Mouse (Mus musculus) neural tube, embryonic 14.5 days (tissue): ENCODE results near the gene Mia. TPM values are rescaled to one million over a fixed set of nuclear protein-coding genes. Genes with fewer than 3 reads are reported as not detected.
A peak's percentile ranks its signal among the peaks of the same experiment; 100 is the strongest.

ENCODE experiments used
- ATAC-seq: fragments of 200-750 bp; cut with Nextera tagmentation; 2 replicates; pipeline ENCODE4 v1.8.0; 2017; ENCODE audit warnings: low read depth, mild to moderate bottlenecking, moderate TSS enrichment, moderate library complexity
- H3K27ac ChIP-seq: fragments of 300-500 bp; sonication (generic); 2 replicates; pipeline ENCODE4 v1.5.1; 2014; ENCODE audit warnings: low read depth, mild to moderate bottlenecking, control low read depth, low read length, moderate library complexity, mixed read lengths
- H3K27me3 ChIP-seq: fragments of 300-500 bp; sonication (generic); 2 replicates; pipeline ENCODE4 v1.6.1; 2014; ENCODE audit warnings: low read length; ENCODE audit not compliant: control insufficient read depth, insufficient read depth
- H3K36me3 ChIP-seq: fragments of 300-500 bp; sonication (generic); 2 replicates; pipeline ENCODE4 v1.6.1; 2014; ENCODE audit warnings: low read length, mixed read lengths; ENCODE audit not compliant: control insufficient read depth, insufficient read depth
- H3K4me1 ChIP-seq: fragments of 300-500 bp; sonication (generic); 2 replicates; pipeline ENCODE4 v1.6.1; 2014; ENCODE audit warnings: low read length; ENCODE audit not compliant: control insufficient read depth, insufficient read depth
- H3K4me2 ChIP-seq: fragments of 300-500 bp; sonication (generic); 2 replicates; pipeline ENCODE4 v1.6.1; 2014; ENCODE audit warnings: mild to moderate bottlenecking, low read depth, low read length, control low read depth
- H3K4me3 ChIP-seq: fragments of 300-500 bp; sonication (generic); 2 replicates; pipeline ENCODE4 v1.5.1; 2014; ENCODE audit warnings: low read depth, low read length, control low read depth, mixed read lengths
- H3K9ac ChIP-seq: fragments of 300-500 bp; sonication (generic); replicated peaks from 2 replicates; pipeline ENCODE4 v1.6.1; 2014; ENCODE audit warnings: low read depth, mild to moderate bottlenecking, control low read depth, low read length, mixed read lengths
- H3K9me3 ChIP-seq: fragments of 300-500 bp; sonication (generic); 2 replicates; pipeline ENCODE4 v1.6.1; 2016; ENCODE audit warnings: low read length; ENCODE audit not compliant: control insufficient read depth
- WGBS: fragments of 180-500 bp; shearing (Covaris S2); extraction: QIAGEN DNeasy Blood & Tissue Kit; methylation state at CpG from one replicate; pipeline ENCODE4 v1.1.7; 2014; 5-methylcytosine and 5-hydroxymethylcytosine counted together
- polyA plus RNA-seq: library from polyadenylated mRNA; unstranded; fragments of >200 nt; fragmentation: Nextera tagmentation; extraction: Ambion mirVana; gene quantifications from 2 replicates; pipeline ENCODE4 v1.2.1, GENCODE M21; 2014

Mia gene
- polyA plus RNA-seq, 1 experiment from 2014 or later: 24.4 TPM

DNA sequence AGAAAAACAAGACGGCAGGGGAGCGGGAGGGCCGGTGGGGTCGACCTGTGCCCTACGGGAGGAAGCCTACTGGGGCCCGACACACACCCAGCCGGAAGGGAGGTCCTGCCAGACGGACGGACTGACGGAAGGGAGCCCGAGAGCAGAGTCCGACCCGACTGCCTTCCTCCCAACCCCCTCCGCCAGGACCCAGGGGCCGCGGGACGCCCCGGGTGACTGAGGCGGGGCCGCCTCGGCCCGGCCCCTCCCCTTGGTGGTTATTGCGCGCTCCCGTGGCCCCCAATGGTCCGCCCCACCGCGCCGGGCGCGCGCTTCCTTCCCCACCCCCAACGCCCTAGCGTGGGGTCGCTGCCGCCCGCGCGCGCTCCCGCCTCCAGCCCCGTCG, 14.7 kb downstream of the Mia start:
- Histone ChIP-seq H3K4me1 (peaks cover 48% of the 10 kb centered on the region), H3K9ac (peak overlapping the region; percentile 78), H3K27ac (peak overlapping the region; percentile 98), H3K4me3 (peak overlapping the region; percentile 70), H3K9me3 (no peaks in the 10 kb centered on the region), H3K27me3 (no peaks in the 10 kb centered on the region), H3K4me2 (peak overlapping the region; percentile 73), H3K36me3 (peaks cover 6% of the 10 kb centered on the region; the same call in 1 of the 2 replicates)
- peak; percentile 56 for ATAC-seq
- 1% methylated on average over 36 of the region's 43 CpGs for WGBS

DNA sequence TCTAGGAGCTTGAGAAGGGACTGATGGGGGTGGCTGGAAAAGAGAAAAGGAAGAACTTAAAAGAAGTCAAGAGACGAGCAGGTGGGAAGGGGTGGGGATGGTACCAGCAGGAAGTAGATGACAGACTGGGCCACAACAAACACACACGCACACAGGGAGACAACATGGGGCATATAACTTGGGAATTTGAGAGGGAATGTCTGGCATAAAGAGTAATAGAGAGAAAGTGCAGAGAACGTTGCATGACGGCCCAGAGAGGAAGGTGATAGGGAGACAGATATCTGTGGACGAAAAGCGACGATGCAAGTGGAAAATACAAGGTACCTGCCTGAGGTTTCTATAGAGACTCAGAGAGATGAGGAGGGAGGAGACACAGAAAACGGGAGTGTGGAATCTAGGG, 15.3 kb downstream of the Mia start:
- ATAC-seq: no peak
- 5% methylated on average over 8 of the region's 8 CpGs for WGBS
- Histone ChIP-seq H3K4me2 (peak overlapping the region; percentile 73), H3K36me3 (peaks cover 2% of the 10 kb centered on the region; the same call in 1 of the 2 replicates), H3K27ac (peak overlapping the region; percentile 98), H3K9me3 (no peaks in the 10 kb centered on the region), H3K4me3 (peak overlapping the region; percentile 70), H3K4me1 (peaks cover 53% of the 10 kb centered on the region), H3K27me3 (no peaks in the 10 kb centered on the region), H3K9ac (peak overlapping the region; percentile 78)

DNA sequence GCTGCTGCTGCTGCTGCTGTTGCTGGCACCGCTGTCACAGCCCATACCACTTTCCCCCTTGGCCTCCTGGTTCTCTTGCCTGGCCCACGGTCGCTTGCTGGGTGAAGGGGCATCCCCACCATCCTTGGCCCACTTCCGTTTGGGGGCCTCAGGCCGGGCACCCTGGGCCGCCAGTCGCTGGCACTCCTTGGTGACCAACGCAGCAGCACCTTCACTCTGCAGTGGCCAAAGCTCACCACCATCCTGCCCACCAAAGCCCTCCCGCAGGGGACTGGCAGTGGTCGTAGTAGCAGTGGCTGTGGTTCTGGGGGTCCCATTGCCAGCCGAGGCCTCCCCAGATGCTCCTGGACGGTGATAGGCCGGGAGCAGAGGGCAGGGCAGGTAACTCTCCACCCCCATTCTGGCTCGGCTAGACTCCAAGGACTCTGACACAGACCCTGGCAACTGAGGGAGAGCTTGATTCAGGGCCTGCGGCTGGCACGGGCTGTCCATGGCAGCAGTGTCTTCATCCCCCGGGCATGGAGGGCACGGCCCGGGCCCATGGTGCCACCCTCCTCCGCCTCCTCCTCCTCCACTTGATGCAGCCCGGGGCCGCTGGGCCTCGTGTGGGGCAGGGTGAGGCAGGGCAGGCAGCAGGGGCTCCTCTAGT, 15.8 kb downstream of the Mia start:
- Histone ChIP-seq H3K4me2 (peak overlapping the region; percentile 73), H3K27ac (no peak overlapping the region), H3K9ac (peak overlapping the region; percentile 78), H3K4me1 (peaks cover 57% of the 10 kb centered on the region), H3K9me3 (no peaks in the 10 kb centered on the region), H3K36me3 (peaks cover 2% of the 10 kb centered on the region; the same call in 1 of the 2 replicates), H3K27me3 (no peaks in the 10 kb centered on the region), H3K4me3 (peak overlapping the region; percentile 70)
- 67% methylated on average over 23 of the region's 23 CpGs for WGBS
- peak; percentile 5; the same call in 1 of the 2 replicates for ATAC-seq

DNA sequence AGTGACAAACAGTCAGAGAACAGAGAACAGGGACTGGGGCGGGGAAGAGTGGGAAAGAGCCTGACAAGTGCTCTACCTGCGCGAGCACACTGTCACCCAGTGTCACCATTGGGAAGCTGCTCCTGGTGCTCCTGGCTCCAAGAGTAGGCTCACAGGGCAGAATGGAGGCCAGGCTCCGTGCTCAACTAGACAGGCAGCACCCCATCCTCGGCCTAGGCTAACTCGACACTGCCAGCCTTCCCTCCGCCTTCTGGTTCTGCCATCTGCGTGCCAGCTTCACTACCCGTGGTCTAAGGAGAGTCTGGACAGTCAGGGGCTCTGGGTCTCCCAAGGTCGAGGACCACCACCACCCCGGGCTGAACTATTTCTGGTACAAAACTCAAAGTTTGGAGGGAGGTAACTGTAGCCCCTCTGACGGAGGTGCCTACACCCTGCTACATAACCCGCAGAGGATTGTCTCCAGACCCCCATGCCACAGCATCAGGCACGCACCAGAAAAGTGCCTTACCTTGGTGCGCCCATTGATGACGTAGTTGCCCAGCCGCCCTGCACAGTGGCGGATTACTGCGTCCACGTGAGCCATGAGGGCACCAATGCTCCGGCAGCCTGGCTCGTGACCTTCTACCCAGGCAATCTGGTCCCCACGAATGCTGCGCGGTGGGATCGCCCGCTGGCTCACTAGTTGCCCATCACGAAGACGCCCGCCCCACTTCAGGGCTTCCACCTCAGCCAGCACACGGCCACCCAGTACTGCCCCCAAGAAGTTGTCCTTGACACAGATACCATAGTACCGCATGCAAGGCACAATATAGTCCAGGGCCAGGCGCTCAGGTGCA, 16.6 kb downstream of the Mia start:
- peaks cover 61% of the 10 kb centered on the region for H3K4me1 ChIP-seq
- no peaks in the 10 kb centered on the region for H3K27me3 ChIP-seq
- H3K4me2 ChIP-seq: peak overlapping the region; percentile 73
- no peak overlapping the region for H3K27ac ChIP-seq
- 83% methylated on average over 32 of the region's 33 CpGs for WGBS
- ATAC-seq: no peak
- no peaks in the 10 kb centered on the region for H3K9me3 ChIP-seq
- peaks cover 9% of the 10 kb centered on the region; the same call in 1 of the 2 replicates for H3K36me3 ChIP-seq
- H3K4me3 ChIP-seq: peak overlapping the region; percentile 70
- peak overlapping the region; percentile 78 for H3K9ac ChIP-seq

DNA sequence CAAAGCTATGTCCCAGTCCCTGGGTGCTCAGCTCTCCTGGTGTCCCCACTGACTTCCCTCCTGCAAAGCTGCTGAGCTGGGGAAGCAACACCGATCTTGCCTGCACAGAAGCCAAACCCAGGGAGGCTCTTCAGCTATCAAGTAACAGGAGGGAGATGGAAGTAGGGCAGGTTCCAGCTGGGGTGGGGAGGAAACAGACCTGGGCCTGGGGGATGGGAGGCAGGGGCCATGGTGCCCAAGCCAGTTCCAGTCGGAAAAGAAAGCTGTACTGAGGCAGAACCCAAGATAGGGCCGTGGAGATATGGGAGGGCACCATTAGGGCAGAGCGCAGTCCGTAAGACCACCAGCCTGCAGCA, 17.5 kb downstream of the Mia start:
- ATAC-seq: no peak
- WGBS: 81% methylated on average over 5 of the region's 5 CpGs
- Histone ChIP-seq H3K4me2 (peak overlapping the region; percentile 73), H3K36me3 (peaks cover 17% of the 10 kb centered on the region), H3K9ac (peak overlapping the region; percentile 37), H3K9me3 (no peaks in the 10 kb centered on the region), H3K27me3 (no peaks in the 10 kb centered on the region), H3K4me3 (peak overlapping the region; percentile 6; the same call in 1 of the 2 replicates), H3K4me1 (peaks cover 61% of the 10 kb centered on the region), H3K27ac (no peak overlapping the region)

DNA sequence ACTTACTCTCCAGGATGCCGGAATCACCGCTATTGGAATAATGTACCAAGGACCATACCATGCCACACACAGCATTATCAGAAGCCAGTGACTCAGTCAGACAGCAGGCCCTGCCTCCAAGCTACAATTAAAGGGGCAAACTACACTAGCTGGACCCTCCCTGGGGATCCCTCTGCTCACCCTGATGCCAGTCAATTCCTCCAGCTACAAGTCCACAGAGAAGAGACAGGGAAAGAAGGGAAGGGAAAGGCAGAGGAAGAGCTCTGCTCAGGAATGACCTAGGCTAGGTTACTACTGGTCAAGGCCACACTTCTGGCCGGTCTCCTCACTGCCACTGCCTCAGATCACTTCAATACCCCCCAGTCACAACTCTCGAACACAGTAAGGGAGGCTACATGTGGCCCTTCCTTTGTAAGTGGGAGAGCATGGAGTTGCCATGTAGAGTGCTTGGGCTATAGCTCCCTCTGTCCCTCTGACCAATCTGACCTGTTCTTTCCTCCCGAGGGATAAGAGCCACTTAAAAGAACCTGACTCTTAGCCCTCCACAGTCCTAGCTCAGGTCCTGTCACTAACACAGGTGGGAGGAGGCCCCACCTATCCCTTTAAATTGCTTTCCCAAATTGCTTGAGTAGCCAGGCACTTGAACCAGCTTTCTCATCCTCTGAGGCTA, 18.0 kb downstream of the Mia start:
- Histone ChIP-seq H3K27me3 (no peaks in the 10 kb centered on the region), H3K36me3 (peaks cover 22% of the 10 kb centered on the region), H3K9me3 (no peaks in the 10 kb centered on the region), H3K9ac (peak overlapping the region; percentile 37), H3K27ac (no peak overlapping the region), H3K4me3 (peak overlapping the region; percentile 6; the same call in 1 of the 2 replicates), H3K4me2 (peak overlapping the region; percentile 73), H3K4me1 (peaks cover 61% of the 10 kb centered on the region)
- 92% methylated on average over 5 of the region's 5 CpGs for WGBS
- no peak for ATAC-seq

DNA sequence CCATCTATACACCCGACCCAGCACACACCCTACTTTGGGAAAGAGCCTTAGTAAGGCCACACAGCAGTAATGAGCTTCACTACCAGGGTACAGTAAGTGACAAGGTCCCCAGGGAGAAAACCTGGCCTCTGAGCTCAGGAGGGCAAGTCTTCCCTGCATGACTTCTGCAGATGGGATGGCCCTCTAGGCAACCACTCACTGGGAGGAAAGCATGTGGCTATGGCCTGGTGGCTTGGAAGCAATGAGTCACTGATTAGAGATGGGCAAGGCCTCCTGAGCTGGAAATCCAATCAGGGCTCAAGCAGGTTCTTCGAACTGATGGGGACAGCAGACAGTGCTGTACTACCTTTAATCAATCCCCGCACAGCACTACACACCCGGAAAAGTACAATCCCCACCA, 19.2 kb downstream of the Mia start:
- peaks cover 56% of the 10 kb centered on the region for H3K4me1 ChIP-seq
- no peak for ATAC-seq
- H3K36me3 ChIP-seq: peaks cover 29% of the 10 kb centered on the region
- H3K4me3 ChIP-seq: no peak overlapping the region
- WGBS: 88% methylated on average over 4 of the region's 4 CpGs
- H3K4me2 ChIP-seq: no peak overlapping the region
- no peak overlapping the region for H3K9ac ChIP-seq
- H3K27me3 ChIP-seq: no peaks in the 10 kb centered on the region
- H3K9me3 ChIP-seq: no peaks in the 10 kb centered on the region
- H3K27ac ChIP-seq: no peak overlapping the region

DNA sequence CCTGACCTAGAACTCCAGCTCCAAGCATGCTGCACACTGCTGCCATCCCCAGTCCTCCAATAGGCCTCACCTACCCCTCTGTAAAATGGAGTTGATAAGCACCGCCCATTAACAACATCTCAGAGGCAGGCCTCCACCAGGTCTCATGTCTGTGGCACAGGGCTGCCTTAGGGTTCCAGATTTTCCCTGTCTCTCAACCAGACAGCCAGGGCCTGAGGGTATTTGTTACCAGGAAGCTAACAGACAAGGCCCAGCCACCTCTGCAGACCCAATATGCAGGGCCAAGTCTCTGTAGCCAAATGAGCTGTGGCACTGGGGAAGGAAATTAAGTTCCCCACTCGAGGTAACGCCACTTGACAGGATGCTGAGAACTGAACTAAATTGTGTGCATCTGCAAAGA, 20.0 kb downstream of the Mia start:
- Histone ChIP-seq H3K36me3 (peaks cover 29% of the 10 kb centered on the region), H3K4me2 (no peak overlapping the region), H3K9ac (no peak overlapping the region), H3K4me3 (no peak overlapping the region), H3K9me3 (no peaks in the 10 kb centered on the region), H3K27ac (no peak overlapping the region), H3K27me3 (no peaks in the 10 kb centered on the region), H3K4me1 (peaks cover 56% of the 10 kb centered on the region)
- ATAC-seq: no peak
- WGBS: 86% methylated on average over 3 of the region's 3 CpGs
